Mouse (Mus musculus) adrenal gland, postnatal 36 days (tissue): ENCODE results near the gene Zbtb43. TPM values are rescaled to one million over a fixed set of nuclear protein-coding genes. Genes with fewer than 3 reads are reported as not detected.

ENCODE experiments used
- DNase-seq, 2 experiments: peaks; one replicate each; pipeline ENCODE4 v3.0.0; 2021; ENCODE audit warnings: mixed read lengths in 1 of 2
- total RNA-seq, 2 experiments: library from RNA; stranded (reverse); gene quantifications; 2 replicates each; pipeline ENCODE4 v1.2.3; 2021

The Zbtb43 gene
- total RNA-seq, 2 experiments from 2014 or later: 20.9 to 24.6 TPM

DNA sequence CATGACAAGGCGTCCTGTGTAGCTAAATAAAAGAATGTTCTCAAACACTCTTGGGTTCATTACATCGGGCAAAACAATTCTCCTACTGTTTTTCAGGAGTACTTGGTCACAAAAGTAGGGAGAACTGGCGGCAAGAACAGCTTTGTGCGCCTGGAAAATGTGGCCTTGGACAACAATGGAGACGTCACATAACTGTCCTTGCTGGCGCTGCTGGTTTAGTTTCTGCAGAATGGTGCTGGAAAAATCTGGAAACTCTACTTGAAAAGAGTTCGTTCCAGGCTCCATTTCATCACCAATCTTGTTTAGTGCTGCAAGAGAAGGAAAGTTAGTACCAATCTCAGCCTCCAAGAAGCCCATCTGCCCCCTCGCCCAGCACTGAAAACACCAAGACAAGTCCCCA, 13.5 kb downstream of the Zbtb43 start:
- peak; percentile 43 to 44 for DNase-seq

- DNase-seq: no peak
Observed at GRCm38 (mm10) chr2:33453476-33453875, 14.9 kb downstream of the Zbtb43 start.

- DNase-seq: no peak
Observed at GRCm38 (mm10) chr2:33452721-33453120, 15.6 kb downstream of the Zbtb43 start.

DNA sequence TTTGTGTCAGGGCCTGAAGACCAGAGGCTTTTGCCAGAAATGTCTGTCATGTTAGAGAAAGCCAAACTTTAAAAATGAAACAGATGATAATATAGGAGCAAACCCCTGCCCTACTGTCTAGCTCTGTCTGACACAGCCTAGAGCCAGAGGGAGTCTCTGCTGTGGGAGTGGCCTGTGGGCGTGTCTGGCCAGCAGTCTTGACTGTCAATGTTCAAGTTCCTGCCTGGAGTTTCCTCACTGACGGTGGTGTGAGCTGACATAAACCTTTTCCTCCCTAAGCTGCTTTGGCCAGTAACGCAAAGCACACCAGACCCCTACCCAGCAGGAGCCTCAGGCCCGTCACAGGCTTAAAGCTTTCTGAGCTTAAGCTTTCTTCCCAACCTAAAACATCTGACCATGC, 16.2 kb downstream of the Zbtb43 start:
- peak; percentile 78 to 79 for DNase-seq

DNA sequence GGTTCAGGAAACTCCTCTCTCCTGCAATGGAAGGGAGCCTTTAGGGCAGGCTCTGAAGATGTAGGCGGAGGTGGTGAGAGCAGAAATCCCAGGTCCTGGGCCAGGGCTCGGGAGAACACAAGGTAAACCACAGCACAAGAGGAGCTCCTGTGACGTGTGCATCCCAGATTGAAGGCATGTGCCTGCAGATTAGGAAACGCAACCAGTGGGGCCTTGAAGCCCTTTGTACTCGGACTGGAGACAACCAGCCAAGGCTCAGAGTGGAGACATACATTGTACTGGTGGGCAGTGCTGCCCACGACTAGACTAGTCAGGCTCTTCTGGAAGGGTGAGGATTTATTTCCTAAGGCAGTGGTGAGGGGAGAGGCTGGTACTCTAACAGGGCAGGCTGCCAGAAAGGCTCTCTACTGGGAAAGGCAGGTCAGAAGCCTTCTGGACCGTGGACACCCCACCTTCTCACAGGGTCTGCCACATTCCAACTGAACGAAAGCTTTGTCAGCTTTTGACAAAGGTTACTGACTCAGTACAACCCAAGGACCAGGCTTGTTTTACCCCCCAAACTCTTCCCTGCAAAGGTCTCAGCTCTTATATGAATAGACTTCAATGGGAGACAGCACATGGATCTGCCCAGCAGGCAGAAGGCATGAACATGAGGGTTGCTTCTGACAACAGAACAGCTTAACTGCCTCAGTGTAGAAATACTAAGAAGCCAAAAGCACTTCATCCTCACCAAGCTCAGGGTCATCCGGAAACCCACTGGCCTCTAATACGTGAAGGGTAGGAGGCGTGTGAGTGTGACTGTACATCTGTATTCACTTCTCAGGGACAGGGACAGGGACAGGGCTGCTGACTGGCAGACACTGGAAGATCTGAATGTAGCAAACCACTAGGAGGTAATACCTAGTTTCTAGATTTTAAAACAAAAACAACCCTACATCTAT, 17.1 kb downstream of the Zbtb43 start:
- peak in 1 of 2 experiments; percentile 52 for DNase-seq

DNA sequence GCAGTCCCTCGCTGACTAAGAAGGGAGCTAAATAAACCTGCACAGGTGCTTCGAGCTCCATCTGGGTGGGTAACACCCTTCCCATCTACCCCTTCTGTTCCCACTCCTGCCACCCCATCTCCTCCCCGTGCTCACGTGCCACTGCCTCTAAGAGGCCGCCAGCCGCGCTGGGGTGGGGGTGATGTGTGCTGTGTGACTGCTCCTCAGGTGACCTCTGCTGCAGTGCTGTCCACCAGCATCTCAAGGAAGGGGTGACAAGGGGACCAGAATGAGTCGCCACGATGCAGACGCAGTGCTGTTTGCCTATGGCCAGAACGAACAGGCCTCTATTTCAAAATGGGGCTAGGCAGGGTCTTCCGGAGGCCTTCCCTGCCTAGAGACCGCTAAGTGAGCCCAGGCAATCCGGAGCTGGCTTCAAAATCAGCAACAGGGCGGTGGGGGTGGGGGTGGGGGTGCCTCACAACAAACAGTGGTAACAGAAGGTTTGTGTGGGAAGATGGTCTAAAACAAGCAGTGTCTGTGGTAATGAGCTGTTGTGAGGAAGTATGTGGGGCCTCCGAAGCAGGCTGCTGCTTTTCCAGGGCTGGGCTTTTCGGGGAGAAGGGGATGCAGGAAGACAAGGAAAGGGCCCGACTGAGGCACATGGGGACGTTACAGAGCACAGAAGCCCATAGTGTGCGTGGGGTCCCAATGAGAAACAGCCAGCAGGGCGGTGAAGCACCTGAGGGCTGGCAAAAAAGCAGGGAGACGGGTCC, 19.1 kb downstream of the Zbtb43 start:
- DNase-seq: no peak

DNA sequence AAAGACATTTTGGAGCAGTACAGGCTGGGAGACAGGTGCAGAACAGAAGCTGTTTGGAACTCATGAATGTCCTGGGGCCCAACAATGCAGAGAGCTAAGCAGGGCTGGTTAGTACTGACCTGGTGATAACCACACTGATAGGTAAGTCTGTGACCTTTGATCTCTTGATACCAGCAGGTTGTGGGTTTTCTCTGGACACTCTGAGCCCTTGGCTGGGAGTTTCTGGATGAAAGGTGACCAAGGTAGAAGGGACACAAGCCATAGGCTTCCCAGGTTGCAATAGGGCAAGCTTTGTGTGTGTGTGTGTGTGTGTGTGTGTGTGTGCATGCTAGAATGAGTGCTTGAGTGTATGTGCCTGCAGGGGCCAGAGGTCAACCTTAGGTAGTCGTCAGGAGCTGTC, 21.6 kb downstream of the Zbtb43 start:
- no peak for DNase-seq

DNA sequence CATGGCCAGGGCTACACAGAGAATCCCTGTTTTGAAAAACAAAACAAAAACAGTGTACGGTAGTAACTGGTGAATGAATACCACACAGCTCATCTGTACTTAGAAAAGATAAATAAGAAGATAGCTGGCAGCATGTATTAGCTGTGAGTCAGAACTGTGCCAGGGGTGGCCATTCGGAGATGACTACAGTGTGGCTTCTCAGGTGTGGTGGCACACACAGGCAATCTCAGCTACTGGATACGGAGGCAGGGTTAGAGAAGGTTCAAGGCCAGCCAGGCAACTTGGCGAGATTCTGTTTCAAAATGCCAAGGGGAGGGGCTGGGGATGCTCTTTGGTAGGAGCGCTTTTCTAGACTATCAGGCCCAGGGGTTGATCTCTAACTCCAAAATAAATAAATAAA, 22.6 kb downstream of the Zbtb43 start:
- peak; percentile 31 to 36 for DNase-seq

GRCm38 (mm10) chr2:33444862-33445261, 23.5 kb downstream of the Zbtb43 start:
- no peak for DNase-seq

- peak; percentile 96 to 98 for DNase-seq
Observed at GRCm38 (mm10) chr2:33444358-33444757, 24.0 kb downstream of the Zbtb43 start.

- no peak for DNase-seq
Observed at GRCm38 (mm10) chr2:33442701-33443100, 25.7 kb downstream of the Zbtb43 start.

DNA sequence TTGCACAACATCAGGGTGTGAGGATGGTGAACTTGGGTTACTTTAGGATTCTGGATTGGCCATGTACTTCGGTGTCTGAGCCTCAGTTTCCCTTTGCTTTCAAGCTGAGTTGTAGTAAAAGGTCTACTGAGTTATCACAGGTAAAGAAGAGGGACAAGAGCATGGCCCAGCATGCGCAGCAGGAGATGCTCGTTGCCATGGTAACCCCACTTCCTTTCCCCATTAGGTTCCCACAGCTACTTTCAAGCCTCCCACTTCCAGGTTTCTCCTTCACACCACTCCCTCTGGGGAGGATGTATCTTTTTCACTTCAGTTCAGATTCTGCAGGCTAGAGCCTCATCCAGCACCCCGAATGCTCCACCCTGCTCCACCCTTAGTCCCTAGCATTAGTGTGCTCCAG, 27.5 kb downstream of the Zbtb43 start:
- no peak for DNase-seq

DNA sequence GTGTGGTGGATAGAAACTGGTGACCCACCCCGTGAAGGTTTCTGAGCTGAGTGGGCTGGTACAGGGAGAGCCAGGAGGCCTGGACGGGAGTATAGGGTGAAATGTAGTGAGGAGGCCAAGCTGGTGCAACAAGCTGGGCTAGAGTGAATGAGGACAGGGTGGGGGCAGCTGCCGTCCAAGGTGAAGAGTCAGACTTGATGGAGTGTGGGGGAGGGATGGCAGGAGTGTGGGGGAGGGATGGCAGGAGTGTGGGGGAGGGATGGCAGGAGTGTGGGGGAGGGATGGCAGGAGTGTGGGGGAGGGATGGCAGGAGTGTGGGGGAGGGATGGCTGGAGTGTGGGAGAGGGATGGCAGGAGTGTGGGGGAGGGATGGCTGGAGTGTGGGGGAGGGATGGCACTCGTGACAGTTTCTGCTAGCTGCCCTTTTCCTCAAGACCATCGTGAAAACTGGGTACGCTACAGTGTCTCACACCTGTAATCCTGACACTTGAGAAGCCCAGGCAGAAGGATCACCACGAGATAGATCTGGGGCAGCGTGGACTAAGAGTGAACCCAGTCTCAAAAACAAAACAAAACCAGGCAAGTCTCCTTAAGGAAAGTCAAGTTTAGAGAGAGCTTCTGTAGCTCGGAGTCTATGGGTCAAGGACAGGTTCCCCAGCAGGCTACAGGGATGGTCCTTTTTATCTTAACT, 28.2 kb downstream of the Zbtb43 start:
- no peak for DNase-seq

DNA sequence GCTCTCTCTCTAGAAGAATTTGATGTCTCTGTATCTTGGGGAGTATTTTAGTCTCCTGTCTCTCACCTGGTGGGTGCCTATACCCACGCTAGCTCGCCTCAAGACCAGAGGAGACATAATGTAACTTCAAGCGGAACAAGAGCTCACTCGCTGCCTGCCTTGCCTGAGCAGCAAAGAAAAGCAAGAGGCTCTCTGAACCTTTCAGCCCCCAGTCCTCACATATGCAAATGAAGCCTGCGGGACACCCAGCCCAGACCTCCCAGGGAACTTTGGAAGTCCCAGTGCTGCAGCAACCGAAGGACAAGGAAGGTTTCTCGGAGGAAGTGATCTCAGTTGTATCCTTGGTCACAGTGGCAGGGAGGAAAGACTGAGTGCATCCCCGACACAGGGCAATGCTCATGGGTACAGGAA, 28.9 kb downstream of the Zbtb43 start:
- DNase-seq: no peak

- no peak for DNase-seq
Observed at GRCm38 (mm10) chr2:33438377-33438776, 30.0 kb downstream of the Zbtb43 start.

GRCm38 (mm10) chr2:33437184-33437583, 31.2 kb downstream of the Zbtb43 start:
- no peak for DNase-seq

- no peak for DNase-seq
Observed at GRCm38 (mm10) chr2:33436035-33436580, 32.3 kb downstream of the Zbtb43 start.

- DNase-seq: no peak
Observed at GRCm38 (mm10) chr2:33435036-33435650, 33.2 kb downstream of the Zbtb43 start.

DNA sequence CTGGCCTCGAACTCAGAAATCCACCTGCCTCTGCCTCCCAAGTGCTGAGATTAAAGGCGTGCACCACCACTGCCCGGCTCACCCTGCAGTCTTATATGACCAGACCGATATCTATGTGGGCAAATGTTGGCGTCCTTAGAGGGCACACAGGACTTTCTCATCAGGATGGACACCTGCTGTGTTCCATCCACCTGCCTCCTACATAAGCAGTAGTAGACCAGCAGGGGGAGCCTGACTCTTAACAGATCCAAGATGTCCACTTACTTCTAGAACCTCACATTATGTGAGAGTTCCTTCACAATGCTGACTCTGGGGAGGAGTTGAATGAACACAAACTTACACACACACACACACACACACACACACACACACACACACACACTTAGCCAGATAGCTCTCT, 35.5 kb downstream of the Zbtb43 start:
- peak; percentile 40 to 72 for DNase-seq

GRCm38 (mm10) chr2:33430771-33431699, 37.3 kb downstream of the Zbtb43 start, which contains the start of gene Zbtb34:
Zbtb34 (minus strand) TSS chr2:33431324.
- DNase-seq: peak; percentile 65 to 86
